Mouse (Mus musculus): Measurements from ENCODE around the gene Relt. TPM values are rescaled to one million over a fixed set of nuclear protein-coding genes. Genes with fewer than 3 reads are reported as not detected.
A peak's percentile ranks its signal among the peaks of the same experiment; 100 is the strongest.
"Not testable (repeated sequence)": the region's sequence is repeated elsewhere in the genome, so short reads cannot be mapped to it uniquely, and the experiment has no call there.

Relt gene
- total RNA-seq, 2 experiments from 2014 or later = 5.3 to 12.2 TPM

- intact Hi-C loops (cut with DNase I) = loop anchor here (1.0 to 2.0 kb wide), 2 partner anchors 17 to 37 kb away; no protein-coding TSS in a partner anchor
- no peak for DNase-seq
These were observed 13.7 kb downstream of the Relt start for GRCm38 (mm10) chr7:100849508-100849907.

- peak; percentile 63 to 68 for DNase-seq
- intact Hi-C loops (cut with DNase I) = loop anchor here (1.0 to 2.0 kb wide), 2 partner anchors 18 to 38 kb away; no protein-coding TSS in a partner anchor
These were observed 14.5 kb downstream of the Relt start for GRCm38 (mm10) chr7:100848744-100849143.

- DNase-seq = no peak
These were observed 16.1 kb downstream of the Relt start for GRCm38 (mm10) chr7:100847131-100847530.

GRCm38 (mm10) chr7:100846033-100846432, 17.2 kb downstream of the Relt start:
- intact Hi-C loops (cut with DNase I) = not testable (repeated sequence)
- DNase-seq = peak in 1 of 2 experiments; percentile 12

More at GRCm38 (mm10) chr7:100847131-100847530, 16.1 kb downstream of the Relt start:
- intact Hi-C loops (cut with DNase I) = no loop called here

- intact Hi-C loops (cut with DNase I) = no loop called here
- peak in 1 of 2 experiments; percentile 15 for DNase-seq
These were observed 17.8 kb downstream of the Relt start for GRCm38 (mm10) chr7:100845412-100845811.

- DNase-seq = no peak
- intact Hi-C loops (cut with DNase I) = no loop called here
These were observed 18.2 kb downstream of the Relt start for GRCm38 (mm10) chr7:100845026-100845400.

- intact Hi-C loops (cut with DNase I) = no loop called here
- no peak for DNase-seq
These were observed 18.7 kb downstream of the Relt start for GRCm38 (mm10) chr7:100844385-100845025.

GRCm38 (mm10) chr7:100843866-100844265, 19.4 kb downstream of the Relt start:
- DNase-seq = no peak
- intact Hi-C loops (cut with DNase I) = no loop called here

- no peak for DNase-seq
- intact Hi-C loops (cut with DNase I) = no loop called here
These were observed 21.1 kb downstream of the Relt start for GRCm38 (mm10) chr7:100842175-100842574.

- no peak for DNase-seq
- intact Hi-C loops (cut with DNase I) = no loop called here
These were observed 21.6 kb downstream of the Relt start for GRCm38 (mm10) chr7:100841608-100842007.

GRCm38 (mm10) chr7:100840906-100841305, 22.3 kb downstream of the Relt start:
- intact Hi-C loops (cut with DNase I) = no loop called here
- no peak for DNase-seq

GRCm38 (mm10) chr7:100839632-100840402, 23.4 kb downstream of the Relt start:
- intact Hi-C loops (cut with DNase I) = no loop called here
- DNase-seq = no peak

GRCm38 (mm10) chr7:100837701-100838100, 25.5 kb downstream of the Relt start:
- DNase-seq = no peak
- intact Hi-C loops (cut with DNase I) = no loop called here

GRCm38 (mm10) chr7:100836657-100837056, 26.6 kb downstream of the Relt start:
- intact Hi-C loops (cut with DNase I) = no loop called here
- no peak for DNase-seq

GRCm38 (mm10) chr7:100835711-100836110, 27.5 kb downstream of the Relt start:
- no peak for DNase-seq
- intact Hi-C loops (cut with DNase I) = no loop called here

- DNase-seq = no peak
- intact Hi-C loops (cut with DNase I) = no loop called here
These were observed 28.1 kb downstream of the Relt start for GRCm38 (mm10) chr7:100835168-100835567.

- DNase-seq = no peak
- intact Hi-C loops (cut with DNase I) = no loop called here
These were observed 29.4 kb downstream of the Relt start for GRCm38 (mm10) chr7:100833859-100834258.

- intact Hi-C loops (cut with DNase I) = no loop called here
- DNase-seq = no peak
These were observed 34.7 kb downstream of the Relt start for GRCm38 (mm10) chr7:100828549-100828948.

GRCm38 (mm10) chr7:100824661-100825060, 38.6 kb downstream of the Relt start:
- DNase-seq = no peak
- intact Hi-C loops (cut with DNase I) = no loop called here

- no peak for DNase-seq
These were observed 44.7 kb downstream of the Relt start for GRCm38 (mm10) chr7:100818401-100819064.

GRCm38 (mm10) chr7:100817442-100817760, 45.8 kb downstream of the Relt start:
- no peak for DNase-seq
- intact Hi-C loops (cut with DNase I) = no loop called here

More at GRCm38 (mm10) chr7:100818401-100819064, 44.7 kb downstream of the Relt start:
- intact Hi-C loops (cut with DNase I) = no loop called here
